Mouse (Mus musculus) stomach, postnatal 0 days (tissue): Measurements from ENCODE around the gene Sik3.

Experiments used
- CTCF ChIP-seq: IDR thresholded peaks from 2 replicates; pipeline ENCODE4 v1.5.1; 2016; ENCODE audit warnings: antibody characterized with exemption, low read depth, mild to moderate bottlenecking, moderate library complexity
- EP300 ChIP-seq: optimal IDR thresholded peaks from 2 replicates; pipeline ENCODE3; 2016; ENCODE audit warnings: antibody characterized with exemption

DNA sequence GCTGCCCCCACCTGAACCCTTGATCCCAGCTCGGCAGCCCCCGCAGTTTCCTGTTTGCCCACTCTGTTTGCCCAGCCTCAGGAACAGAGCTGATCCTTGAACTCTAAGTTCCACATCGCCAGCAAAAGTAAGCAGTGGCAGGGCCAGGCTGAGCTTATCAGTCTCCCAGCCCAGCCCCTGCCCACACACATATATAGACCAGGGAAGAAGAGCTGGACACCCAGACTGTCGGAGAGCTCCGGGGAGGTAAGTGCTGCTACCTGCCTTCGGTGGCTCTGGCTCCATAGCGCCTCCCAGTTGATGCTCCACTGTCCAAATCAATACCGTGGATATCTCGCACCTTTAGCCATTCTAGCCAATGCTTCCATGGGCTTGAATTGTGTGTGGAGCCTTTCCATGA, 215.9 kb downstream of the Sik3 start, which contains the start of gene Apoa1:
- TF ChIP-seq CTCF (no peak), EP300 (no peak)
